Mouse (Mus musculus) brain, embryonic 14.5 days (tissue): ENCODE measurements at regions not wholly inside any gene's neighbourhood (a gene's known extent, or its start where the extent isn't known, plus 50 kb on each side); places are given as distances from the start of the nearest gene placed in this dataset.

Source experiments
- CTCF ChIP-seq: fragments of 200-500 bp; IDR thresholded peaks from 2 replicates; pipeline ENCODE4 v1.5.1; 2012; ENCODE audit warnings: inconsistent platforms, mild to moderate bottlenecking, moderate library complexity, borderline replicate concordance; ENCODE audit not compliant: insufficient read depth, insufficient read length; ENCODE audit errors: extremely low read depth
- POLR2A ChIP-seq: fragments of 200-500 bp; IDR thresholded peaks from 2 replicates; pipeline ENCODE4 v1.6.1; 2012; ENCODE audit warnings: mild to moderate bottlenecking, inconsistent platforms, borderline replicate concordance; ENCODE audit not compliant: poor library complexity, insufficient read depth, insufficient read length, severe bottlenecking; ENCODE audit errors: extremely low read depth

- no peak for TF ChIP-seq POLR2A
- no peak for TF ChIP-seq CTCF
Measured at GRCm38 (mm10) chr13:59216686-59217298, 368.2 kb downstream of the Agtpbp1 start.
